Mouse (Mus musculus) erythroblast, adult 5-6 weeks (primary cell): ENCODE results near the gene Suclg2. TPM values are rescaled to one million over a fixed set of nuclear protein-coding genes. Genes with fewer than 3 reads are reported as not detected.

ENCODE experiments used
- ATAC-seq: replicated peaks from 2 replicates; pipeline ENCODE4 v1.8.0; 2016; ENCODE audit warnings: moderate number of reproducible peaks, mild to moderate bottlenecking, moderate TSS enrichment, inconsistent platforms; ENCODE audit not compliant: poor library complexity, low FRiP score, severe bottlenecking
- total RNA-seq, 2 experiments: library from RNA; stranded (forward) in 1 of 2; stranded (reverse) in 1 of 2; fragments of 150-400 nt in 1 of 2; fragments of 200-764, 138-1000 nt in 1 of 2; gene quantifications; 2 replicates each; pipeline versions ENCODE4 v1.2.3 to v1.2.4; 2015 to 2017; ENCODE audit warnings: low replicate concordance in 2 of 2

Suclg2 gene
- total RNA-seq, 2 experiments from 2014 or later, result 8.1 to 13.8 TPM

GRCm38 (mm10) chr6:95491043-95491442 is 227.6 kb downstream of the Suclg2 start:
- no peak for ATAC-seq

DNA sequence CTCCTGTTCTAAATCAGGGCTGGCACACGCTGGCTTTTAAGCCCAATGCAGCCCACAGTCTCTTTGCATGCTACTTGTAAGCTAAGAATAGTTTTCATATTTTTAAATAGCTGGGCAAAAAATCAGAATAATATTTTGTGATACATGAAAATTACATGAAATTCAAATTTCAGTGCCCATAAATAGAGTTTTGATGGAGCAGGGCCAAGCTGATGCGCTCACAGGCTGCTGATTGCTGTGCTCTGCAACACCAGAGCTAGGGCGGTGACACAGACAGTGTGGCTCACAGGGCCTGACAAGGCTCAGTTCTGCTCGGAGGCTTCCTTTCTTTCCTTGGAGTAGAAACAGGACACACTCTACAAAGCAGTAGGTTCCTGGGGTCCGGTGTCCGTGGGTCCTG is 232.8 kb downstream of the Suclg2 start:
- ATAC-seq, result no peak

- ATAC-seq, result no peak
Measured at GRCm38 (mm10) chr6:95484183-95484818, 234.3 kb downstream of the Suclg2 start.

DNA sequence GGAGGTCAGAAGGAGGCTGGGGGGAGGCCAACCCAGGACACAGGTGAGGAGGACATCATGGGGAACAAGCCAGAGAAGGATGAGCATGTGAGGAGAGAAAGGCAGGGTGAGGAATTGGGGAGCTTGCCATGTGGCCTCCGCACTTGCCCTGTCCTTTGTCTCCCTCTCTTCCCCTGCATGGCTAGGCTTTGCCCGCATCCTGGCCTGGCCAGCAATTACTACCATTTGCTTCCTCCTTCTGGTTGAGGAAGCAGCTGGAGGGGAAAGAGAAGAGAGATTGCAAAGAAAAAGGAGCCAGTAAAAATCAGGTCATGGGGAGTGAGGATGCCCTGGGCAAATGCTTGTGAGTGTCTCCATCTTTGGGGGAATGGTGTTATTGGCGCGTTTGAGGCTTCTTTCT is 234.9 kb downstream of the Suclg2 start:
- ATAC-seq, result no peak

GRCm38 (mm10) chr6:95483127-95483526 is 235.5 kb downstream of the Suclg2 start:
- no peak for ATAC-seq

DNA sequence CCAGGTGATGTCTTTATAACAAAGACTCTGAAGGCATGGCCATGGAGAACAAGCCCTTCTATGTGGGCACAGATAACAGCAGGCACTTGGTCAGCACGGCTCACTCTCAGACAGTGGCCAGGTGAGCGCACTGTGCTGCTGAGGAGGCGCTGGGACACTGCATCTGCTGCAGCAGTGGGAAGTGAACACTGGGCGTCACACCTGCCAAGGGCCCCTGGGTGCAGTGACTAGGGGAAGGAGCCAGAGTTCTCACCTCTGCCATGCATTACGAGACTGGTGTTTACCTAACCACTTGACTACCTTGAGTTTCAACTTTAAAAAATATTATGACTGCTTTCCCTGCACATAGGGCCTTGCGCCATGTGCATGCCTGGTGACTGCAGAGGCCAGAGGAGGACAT is 238.8 kb downstream of the Suclg2 start:
- no peak for ATAC-seq

GRCm38 (mm10) chr6:95469521-95469920 is 249.1 kb downstream of the Suclg2 start:
- ATAC-seq, result no peak

DNA sequence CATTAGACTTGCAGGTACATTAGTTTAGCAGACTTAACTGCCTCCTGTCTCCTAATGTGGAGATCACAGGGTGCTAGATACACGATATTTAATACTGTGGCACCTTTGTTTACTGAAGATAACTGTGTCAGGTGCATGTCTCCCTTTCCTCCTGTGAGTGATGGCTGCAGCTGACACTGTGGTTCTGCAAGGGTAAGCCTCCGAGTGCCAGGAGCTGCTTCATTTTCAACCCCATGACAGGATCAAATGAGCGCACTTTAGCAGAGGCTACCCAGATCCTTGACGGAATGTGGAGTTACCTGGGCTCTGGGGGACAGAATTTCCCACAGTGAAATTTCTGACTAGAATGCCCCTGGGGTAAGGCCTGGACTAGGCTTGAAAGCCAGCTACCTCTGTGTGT is 253.3 kb downstream of the Suclg2 start:
- no peak for ATAC-seq

- no peak for ATAC-seq
Measured at GRCm38 (mm10) chr6:95459372-95459771, 259.2 kb downstream of the Suclg2 start.

DNA sequence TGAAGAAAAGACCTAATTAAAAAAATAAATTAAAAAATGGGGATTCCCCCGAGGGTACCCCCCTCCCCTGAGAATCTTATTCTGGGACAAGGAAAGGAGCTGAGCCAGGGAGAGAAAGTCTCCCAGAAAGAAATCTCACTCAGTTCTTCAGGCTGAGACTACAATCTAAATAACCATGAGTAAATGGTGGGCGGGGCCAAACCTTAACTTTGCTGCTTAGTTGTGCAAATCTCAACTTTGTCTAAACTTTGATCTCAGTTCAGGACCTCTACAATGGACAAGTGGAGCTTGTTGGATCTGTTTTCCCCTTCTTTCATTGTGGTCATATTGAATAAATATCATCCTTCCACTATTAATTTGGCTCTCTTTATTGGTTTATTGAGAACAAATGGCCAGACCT is 272.4 kb downstream of the Suclg2 start:
- ATAC-seq, result no peak

DNA sequence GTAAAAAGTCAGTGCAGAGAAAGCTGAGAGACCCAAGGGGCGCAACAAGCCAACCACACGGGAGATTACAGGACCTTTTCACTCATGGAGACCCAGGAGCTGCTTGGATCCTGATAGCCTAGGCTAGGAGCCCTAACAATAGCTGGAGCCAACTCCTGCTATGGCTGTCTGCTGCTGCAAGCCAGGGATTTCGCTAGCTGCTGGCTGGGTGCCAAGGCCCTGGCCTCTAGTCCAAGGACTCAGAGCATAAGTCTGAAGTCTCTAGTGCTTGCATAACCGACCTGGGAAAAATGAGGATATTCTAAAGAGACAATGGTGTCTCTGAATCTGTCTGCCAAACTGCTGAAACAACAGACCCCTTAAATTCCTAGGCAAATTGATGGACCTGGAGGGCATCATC is 273.6 kb downstream of the Suclg2 start:
- no peak for ATAC-seq
